Mouse (Mus musculus) heart, adult 2 months (tissue): ENCODE measurements around the gene 1700028J19Rik.

Experiments used
- CTCF ChIP-seq: fragments of 200-600 bp; IDR thresholded peaks from 2 replicates; pipeline ENCODE4 v1.8.1; 2022; ENCODE audit warnings: antibody characterized with exemption, mild to moderate bottlenecking, moderate library complexity
- EP300 ChIP-seq: fragments of 200-500 bp; IDR thresholded peaks from 2 replicates; pipeline ENCODE4 v1.6.1; 2011; ENCODE audit warnings: low read depth, low read length, control low read depth; ENCODE audit not compliant: insufficient read depth
- POLR2A ChIP-seq: fragments of 200-500 bp; IDR thresholded peaks from 2 replicates; pipeline ENCODE4 v1.6.1; 2011; ENCODE audit warnings: mild to moderate bottlenecking, low read depth, low read length, control low read depth; ENCODE audit not compliant: insufficient read depth

DNA sequence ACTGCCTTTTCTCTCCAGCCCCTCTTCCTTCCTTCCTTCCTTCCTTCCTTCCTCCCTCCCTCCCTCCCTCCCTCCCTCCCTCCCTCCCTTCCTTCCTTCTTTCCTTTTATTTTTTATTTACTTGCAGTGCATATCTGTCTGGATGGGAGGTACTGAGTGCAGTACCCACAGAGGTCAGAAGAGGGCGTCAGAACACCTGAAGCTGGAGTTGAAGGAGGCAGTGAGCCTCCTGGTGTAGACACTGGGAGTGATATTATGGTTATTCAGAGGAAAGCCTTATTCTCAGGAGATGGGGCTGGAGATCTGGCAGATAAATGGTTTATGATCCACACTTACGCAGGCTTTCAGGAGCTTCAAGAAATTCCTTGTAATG lies 30.7 kb upstream of the 1700028J19Rik start:
- TF ChIP-seq CTCF = peak; percentile 50
- TF ChIP-seq POLR2A = no peak
- TF ChIP-seq EP300 = no peak
